Mouse (Mus musculus) embryonic facial prominence, embryonic 12.5 days (tissue): ENCODE measurements at regions not wholly inside any gene's neighbourhood (a gene's known extent, or its start where the extent isn't known, plus 50 kb on each side); places are given as distances from the start of the nearest gene placed in this dataset.
"Not testable (repeated sequence)": the region's sequence is repeated elsewhere in the genome, so short reads cannot be mapped to it uniquely, and the experiment has no call there.

Source experiments
- ATAC-seq: fragments of 200-750 bp; cut with Nextera tagmentation; 2 replicates; pipeline ENCODE4 v1.8.0; 2017; ENCODE audit not compliant: insufficient number of reproducible peaks, insufficient read depth, low FRiP score, low TSS enrichment
- H3K27ac ChIP-seq: fragments of 300-500 bp; sonication (generic); 2 replicates; pipeline ENCODE4 v1.5.1; 2016; ENCODE audit warnings: mild to moderate bottlenecking
- H3K27me3 ChIP-seq: fragments of 300-500 bp; sonication (generic); 2 replicates; pipeline ENCODE4 v1.6.1; 2016; ENCODE audit warnings: mild to moderate bottlenecking, moderate library complexity
- H3K36me3 ChIP-seq: fragments of 300-500 bp; sonication (generic); 2 replicates; pipeline ENCODE4 v1.6.1; 2016; ENCODE audit warnings: mild to moderate bottlenecking
- H3K4me1 ChIP-seq: fragments of 300-500 bp; sonication (generic); 2 replicates; pipeline ENCODE4 v1.6.1; 2016
- H3K4me2 ChIP-seq: fragments of 300-500 bp; sonication (generic); replicated peaks from 2 replicates; pipeline ENCODE4 v1.6.1; 2016; ENCODE audit warnings: mild to moderate bottlenecking, moderate library complexity
- H3K4me3 ChIP-seq: fragments of 300-500 bp; sonication (generic); 2 replicates; pipeline ENCODE4 v1.5.1; 2016; ENCODE audit warnings: mild to moderate bottlenecking
- H3K9ac ChIP-seq: fragments of 300-500 bp; sonication (generic); 2 replicates; pipeline ENCODE4 v1.6.1; 2016; ENCODE audit warnings: mild to moderate bottlenecking, moderate library complexity
- H3K9me3 ChIP-seq: fragments of 300-500 bp; sonication (generic); 2 replicates; pipeline ENCODE4 v1.6.1; 2016; ENCODE audit warnings: mild to moderate bottlenecking, moderate library complexity
- WGBS: fragments of 180-500 bp; shearing (Covaris S2); methylation state at CpG from one replicate; pipeline ENCODE4 v1.1.7; 2016; 5-methylcytosine and 5-hydroxymethylcytosine counted together

- Histone ChIP-seq H3K4me1 (no peaks in the 10 kb centered on the region), H3K9ac (no peak overlapping the region), H3K36me3 (no peaks in the 10 kb centered on the region), H3K4me3 (no peak overlapping the region), H3K9me3 (no peaks in the 10 kb centered on the region), H3K27me3 (no peaks in the 10 kb centered on the region), H3K4me2 (no peak overlapping the region), H3K27ac (no peak overlapping the region)
- 92% methylated on average over 2 of the region's 2 CpGs for WGBS
- ATAC-seq = no peak
Observed at GRCm38 (mm10) chr10:38366776-38367175, 454.8 kb downstream of the Rfpl4b start.

GRCm38 (mm10) chr10:38364876-38365275 lies 456.7 kb downstream of the Rfpl4b start:
- Histone ChIP-seq H3K4me3 (no peak overlapping the region), H3K4me1 (no peaks in the 10 kb centered on the region), H3K27me3 (no peaks in the 10 kb centered on the region), H3K27ac (no peak overlapping the region), H3K4me2 (no peak overlapping the region), H3K9ac (no peak overlapping the region), H3K36me3 (no peaks in the 10 kb centered on the region), H3K9me3 (no peaks in the 10 kb centered on the region)
- ATAC-seq = no peak
- 92% methylated on average over 4 of the region's 4 CpGs for WGBS

- Histone ChIP-seq H3K9me3 (no peaks in the 10 kb centered on the region), H3K9ac (no peak overlapping the region), H3K4me3 (no peak overlapping the region), H3K4me2 (no peak overlapping the region), H3K27me3 (no peaks in the 10 kb centered on the region), H3K4me1 (0 out of 2 replicates have a peak, but pooled peaks cover 4% of the 10 kb centered on the region), H3K27ac (no peak overlapping the region), H3K36me3 (no peaks in the 10 kb centered on the region)
- no peak for ATAC-seq
- 14% methylated on average over 1 of the region's 1 CpGs for WGBS
Observed at GRCm38 (mm10) chr10:38357539-38358232, 463.9 kb downstream of the Rfpl4b start.

- Histone ChIP-seq H3K36me3 (no peaks in the 10 kb centered on the region), H3K27me3 (no peaks in the 10 kb centered on the region), H3K27ac (no peak overlapping the region), H3K4me1 (0 out of 2 replicates have a peak, but pooled peaks cover 4% of the 10 kb centered on the region), H3K9ac (no peak overlapping the region), H3K4me3 (no peak overlapping the region), H3K9me3 (no peaks in the 10 kb centered on the region), H3K4me2 (no peak overlapping the region)
- 47% methylated on average over 2 of the region's 2 CpGs for WGBS
- no peak for ATAC-seq
Observed at GRCm38 (mm10) chr10:38353973-38354372, 467.6 kb downstream of the Rfpl4b start.

- Histone ChIP-seq H3K9ac (no peak overlapping the region), H3K9me3 (no peaks in the 10 kb centered on the region), H3K4me1 (0 out of 2 replicates have a peak, but pooled peaks cover 4% of the 10 kb centered on the region), H3K27me3 (no peaks in the 10 kb centered on the region), H3K36me3 (no peaks in the 10 kb centered on the region), H3K4me2 (no peak overlapping the region), H3K27ac (no peak overlapping the region), H3K4me3 (no peak overlapping the region)
- WGBS = 83% methylated on average over 5 of the region's 5 CpGs
- ATAC-seq = no peak
Observed at GRCm38 (mm10) chr10:38353526-38353925, 468.1 kb downstream of the Rfpl4b start.

GRCm38 (mm10) chr10:38347029-38347428 lies 474.6 kb downstream of the Rfpl4b start:
- not testable (repeated sequence) for H3K4me1 ChIP-seq, H3K36me3 ChIP-seq, H3K4me2 ChIP-seq, H3K4me3 ChIP-seq, H3K9ac ChIP-seq, H3K27ac ChIP-seq, ATAC-seq, H3K27me3 ChIP-seq, H3K9me3 ChIP-seq
- WGBS = 34% methylated on average over 8 of the region's 8 CpGs

GRCm38 (mm10) chr10:38340406-38341175 lies 481.0 kb downstream of the Rfpl4b start:
- Histone ChIP-seq H3K27me3 (no peaks in the 10 kb centered on the region), H3K4me3 (no peak overlapping the region), H3K4me1 (no peaks in the 10 kb centered on the region), H3K36me3 (no peaks in the 10 kb centered on the region), H3K9me3 (no peaks in the 10 kb centered on the region), H3K27ac (no peak overlapping the region), H3K4me2 (no peak overlapping the region), H3K9ac (no peak overlapping the region)
- ATAC-seq = no peak
- WGBS = 48% methylated on average over 1 of the region's 1 CpGs

GRCm38 (mm10) chr10:38308716-38309392 lies 512.7 kb downstream of the Rfpl4b start:
- Histone ChIP-seq H3K27me3 (no peaks in the 10 kb centered on the region), H3K36me3 (no peaks in the 10 kb centered on the region), H3K4me2 (no peak overlapping the region), H3K27ac (peak overlapping the region; percentile 72; the same call in 1 of the 2 replicates), H3K9ac (no peak overlapping the region), H3K4me1 (peaks cover 6% of the 10 kb centered on the region; the same call in 1 of the 2 replicates), H3K9me3 (no peaks in the 10 kb centered on the region), H3K4me3 (no peak overlapping the region)
- 37% methylated on average over 5 of the region's 5 CpGs for WGBS
- ATAC-seq = no peak

GRCm38 (mm10) chr10:38295724-38296123 lies 525.9 kb downstream of the Rfpl4b start:
- Histone ChIP-seq H3K4me1 (no peaks in the 10 kb centered on the region), H3K4me2 (no peak overlapping the region), H3K4me3 (no peak overlapping the region), H3K9ac (no peak overlapping the region), H3K27me3 (no peaks in the 10 kb centered on the region), H3K27ac (no peak overlapping the region), H3K9me3 (no peaks in the 10 kb centered on the region), H3K36me3 (no peaks in the 10 kb centered on the region)
- 50% methylated on average over 2 of the region's 2 CpGs for WGBS
- no peak for ATAC-seq

GRCm38 (mm10) chr10:38288689-38289283 lies 532.8 kb downstream of the Rfpl4b start:
- Histone ChIP-seq H3K36me3 (no peaks in the 10 kb centered on the region), H3K9ac (no peak overlapping the region), H3K27ac (no peak overlapping the region), H3K4me2 (no peak overlapping the region), H3K9me3 (no peaks in the 10 kb centered on the region), H3K4me1 (no peaks in the 10 kb centered on the region), H3K27me3 (no peaks in the 10 kb centered on the region), H3K4me3 (no peak overlapping the region)
- no peak for ATAC-seq
- WGBS = 73% methylated on average over 6 of the region's 6 CpGs

GRCm38 (mm10) chr10:38269136-38269535 lies 552.4 kb downstream of the Rfpl4b start:
- Histone ChIP-seq H3K9ac (no peak overlapping the region), H3K9me3 (no peaks in the 10 kb centered on the region), H3K4me2 (no peak overlapping the region), H3K27me3 (no peaks in the 10 kb centered on the region), H3K4me3 (no peak overlapping the region), H3K36me3 (no peaks in the 10 kb centered on the region), H3K4me1 (no peaks in the 10 kb centered on the region), H3K27ac (no peak overlapping the region)
- 92% methylated on average over 1 of the region's 1 CpGs for WGBS
- no peak for ATAC-seq
